Mouse (Mus musculus) C2C12 (cell line): ENCODE results near the gene Cyp46a1.

Source experiments
- CEBPB ChIP-seq: IDR thresholded peaks from one replicate; pipeline ENCODE4 v1.6.1; 2011; ENCODE audit warnings: low read depth, mild to moderate bottlenecking, control low read depth, moderate library complexity
- CTCF ChIP-seq: IDR thresholded peaks from one replicate; pipeline ENCODE4 v1.5.1; 2011; ENCODE audit not compliant: control insufficient read depth, insufficient read depth, insufficient read length
- MAX ChIP-seq: IDR thresholded peaks from one replicate; pipeline ENCODE4 v1.6.1; 2011; ENCODE audit warnings: mild to moderate bottlenecking, control low read depth
- USF1 ChIP-seq: IDR thresholded peaks from one replicate; pipeline ENCODE4 v1.6.1; 2011; ENCODE audit warnings: low read depth, mild to moderate bottlenecking, control low read depth, moderate library complexity

GRCm38 (mm10) chr12:108392254-108393044 is 58.3 kb downstream of the Cyp46a1 start:
- TF ChIP-seq CTCF (no peak), USF1 (no peak), MAX (no peak), CEBPB (no peak)
